Mouse (Mus musculus) olfactory bulb, adult 2 months (tissue): ENCODE measurements around the gene Ghr.

Source experiments
- CTCF ChIP-seq: fragments of 200-500 bp; IDR thresholded peaks from 2 replicates; pipeline ENCODE4 v1.5.1; 2012; ENCODE audit warnings: low read depth, mild to moderate bottlenecking, low read length, moderate library complexity; ENCODE audit not compliant: insufficient read depth
- POLR2A ChIP-seq: fragments of 200-500 bp; IDR thresholded peaks from 2 replicates; pipeline ENCODE4 v1.6.1; 2012; ENCODE audit warnings: mild to moderate bottlenecking, low read depth, low read length, moderate library complexity; ENCODE audit not compliant: insufficient read depth

GRCm38 (mm10) chr15:3316617-3317016 is 266.7 kb downstream of the Ghr start:
- no peak for TF ChIP-seq POLR2A
- TF ChIP-seq CTCF, result no peak
